Mouse (Mus musculus): ENCODE results near the gene Asgr2.
A peak's percentile ranks its signal among the peaks of the same experiment; 100 is the strongest.
"Not testable (repeated sequence)": the region's sequence is repeated elsewhere in the genome, so short reads cannot be mapped to it uniquely, and the experiment has no call there.

The Asgr2 gene

DNA sequence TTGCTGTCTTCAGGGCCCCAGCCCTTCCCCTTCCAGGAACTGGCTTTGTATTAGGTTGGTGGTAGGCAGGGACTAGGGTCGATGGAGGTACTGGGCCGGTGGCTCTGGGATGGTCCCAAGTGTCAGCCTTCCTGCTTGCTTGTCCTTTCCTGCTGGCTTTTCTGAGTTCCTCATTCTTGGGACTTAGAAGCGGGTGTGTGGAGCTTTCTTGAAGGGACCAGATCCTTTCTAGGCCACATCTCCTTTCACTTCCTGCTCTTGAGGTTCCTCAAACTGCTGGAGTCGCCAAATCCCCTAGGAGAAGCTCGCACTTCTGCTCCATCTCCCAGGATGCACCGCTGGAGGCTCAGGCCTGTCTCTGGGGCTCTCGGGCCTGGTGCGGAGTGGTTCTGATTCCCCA is 7.9 kb upstream of the Asgr2 start:
- no peak for DNase-seq (ENCODE audit: low read depth, low spot score)

DNA sequence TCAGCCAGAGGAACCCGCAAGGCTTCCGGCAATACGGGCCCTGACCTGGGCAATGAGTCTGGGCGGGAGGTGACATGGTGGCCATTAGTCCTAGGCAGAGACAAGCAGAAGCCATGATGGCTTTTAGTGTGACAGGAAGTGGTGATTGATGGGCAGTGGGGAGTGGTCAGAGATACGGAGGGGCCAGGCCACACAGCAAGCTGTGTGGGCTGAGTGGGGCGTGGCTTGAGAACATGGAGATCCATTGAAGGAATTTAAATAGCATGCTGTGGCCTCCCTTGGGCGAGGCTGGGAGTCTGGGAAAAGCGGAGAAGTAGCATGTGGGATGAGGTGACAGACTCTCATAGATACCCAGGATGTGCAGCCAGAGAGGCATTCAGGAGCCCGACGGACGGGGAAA is 5.0 kb downstream of the Asgr2 start:
- peak; percentile 77 for DNase-seq (ENCODE audit: low read depth, low spot score)

DNA sequence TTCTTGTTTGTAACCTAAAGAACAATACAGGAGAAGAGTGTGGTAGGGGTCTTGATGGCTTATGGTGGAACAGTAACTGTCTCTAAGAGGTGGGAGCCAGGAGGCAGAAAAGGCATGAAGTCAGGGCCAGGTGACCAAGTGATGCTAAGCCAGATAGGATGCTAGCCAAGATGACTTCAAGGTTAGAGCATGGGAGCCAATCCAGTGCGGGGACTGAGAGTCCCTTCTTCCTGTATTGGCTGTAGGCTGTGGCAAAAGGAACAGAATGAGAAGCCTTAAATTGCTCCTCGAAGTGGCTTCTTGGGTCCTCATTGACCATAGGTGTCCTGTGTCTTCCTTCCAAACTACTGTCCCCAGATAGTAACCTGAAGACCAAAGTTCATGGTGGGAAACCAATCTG is 6.7 kb downstream of the Asgr2 start:
- DNase-seq (ENCODE audit: low read depth, low spot score), result no peak

DNA sequence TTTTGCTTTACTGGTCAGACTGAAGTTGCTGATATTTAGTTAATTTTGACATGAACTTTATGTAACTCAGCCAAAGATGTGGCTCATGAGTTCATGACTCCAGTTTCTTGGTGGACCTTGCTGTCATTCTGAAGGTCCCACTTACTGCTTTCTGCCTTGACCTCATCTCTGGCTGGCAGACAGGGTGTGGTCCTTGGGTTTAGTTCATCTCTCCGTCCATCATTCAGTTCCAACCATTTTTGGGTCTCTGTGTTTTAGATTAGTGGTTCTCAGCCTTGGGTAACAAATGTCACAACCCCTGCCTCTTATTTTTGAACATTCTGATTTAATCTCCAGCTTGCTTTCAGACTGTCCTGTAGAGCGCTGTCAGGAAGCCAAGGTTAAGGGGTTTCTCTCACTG is 7.4 kb downstream of the Asgr2 start:
- no peak for DNase-seq (ENCODE audit: low read depth, low spot score)

DNA sequence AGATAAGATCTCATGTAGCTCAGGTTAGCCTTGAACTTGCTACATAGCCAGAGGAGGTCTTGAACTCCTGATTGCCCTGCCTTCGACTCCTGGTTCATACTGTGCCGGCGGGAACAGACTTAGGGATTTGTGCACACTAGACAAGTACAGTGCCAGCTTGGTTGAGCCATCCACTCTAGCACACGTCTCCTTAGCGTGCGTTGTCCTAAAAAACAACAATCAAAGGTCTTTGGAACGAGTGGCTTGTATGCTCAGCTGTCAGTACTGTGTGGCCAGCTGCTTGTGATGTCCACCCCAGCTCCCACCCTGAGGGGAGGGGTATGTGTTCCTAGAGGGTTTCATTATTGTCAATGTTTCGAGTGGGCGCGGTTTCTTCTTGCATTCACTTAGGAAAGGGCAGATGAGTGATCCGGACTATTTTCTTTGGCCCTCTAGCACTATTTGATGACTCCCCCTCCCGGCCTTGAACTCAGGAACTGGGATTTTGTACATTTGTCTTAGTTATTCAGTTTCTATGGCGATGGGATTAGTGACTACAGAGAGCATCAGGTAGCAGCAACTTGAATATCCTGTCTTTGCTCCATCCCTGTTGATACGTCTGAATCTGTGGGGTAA is 11.4 kb downstream of the Asgr2 start:
- no peak for DNase-seq (ENCODE audit: low read depth, low spot score)

DNA sequence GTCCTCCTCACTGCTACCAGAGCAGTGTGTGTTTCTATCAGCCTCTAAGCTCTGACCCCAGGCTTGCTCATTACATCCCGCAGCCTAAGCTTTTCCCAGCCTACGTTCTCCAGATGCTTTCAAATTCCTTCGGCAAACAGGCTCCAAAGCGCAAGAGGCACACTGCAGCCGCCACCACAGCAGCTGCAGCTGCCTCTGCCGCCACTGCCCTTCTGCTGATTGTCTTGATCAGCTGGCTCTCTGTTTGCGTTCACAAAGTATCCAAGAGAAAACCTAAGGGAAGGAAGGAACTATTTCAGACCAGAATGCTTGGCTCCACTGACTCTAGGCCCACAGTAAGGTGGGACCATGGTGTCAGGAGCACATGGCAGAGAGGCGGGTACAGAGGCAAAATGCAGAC is 14.6 kb downstream of the Asgr2 start:
- peak; percentile 29 for DNase-seq (ENCODE audit: low read depth, low spot score)

DNA sequence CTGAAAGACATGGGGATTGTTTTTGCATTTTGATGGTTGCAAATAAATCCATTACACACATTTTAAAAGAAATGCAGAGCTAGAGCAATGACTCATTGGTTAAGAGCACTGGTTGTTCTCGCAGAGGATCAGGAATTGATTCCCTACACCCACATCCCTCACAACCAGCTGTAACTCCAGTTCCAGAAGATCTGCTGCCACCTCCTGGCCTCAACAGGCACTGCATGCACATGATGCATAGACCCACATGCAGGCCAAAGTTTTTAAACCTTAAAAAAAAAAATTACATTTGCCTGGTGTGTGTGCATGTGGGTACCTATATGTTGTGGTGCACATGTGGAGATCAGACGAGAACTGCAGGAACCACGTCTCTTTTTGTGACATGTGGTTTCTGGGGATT is 17.7 kb downstream of the Asgr2 start:
- peak; percentile 74 for DNase-seq (ENCODE audit: low read depth, low spot score)

DNA sequence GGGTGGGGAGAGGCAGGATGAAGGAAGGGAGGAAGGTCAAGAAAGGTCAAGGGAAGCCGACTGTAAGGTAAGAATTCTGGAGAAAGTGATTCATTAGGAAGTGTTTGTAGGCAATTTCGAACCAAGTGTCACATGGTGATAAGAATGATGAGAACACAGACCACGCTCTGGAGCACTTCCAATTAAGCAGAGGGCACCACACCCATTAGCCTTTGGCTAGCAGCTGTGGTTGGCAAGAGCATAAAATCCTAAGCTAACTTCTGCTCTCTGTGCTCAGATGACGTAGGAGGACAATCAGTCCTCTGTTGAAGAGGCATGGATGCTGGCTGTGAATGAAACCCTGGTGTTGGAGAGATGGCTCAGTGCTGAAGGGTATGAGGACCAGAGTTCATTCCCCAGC is 22.1 kb downstream of the Asgr2 start:
- DNase-seq (ENCODE audit: low read depth, low spot score), result no peak

DNA sequence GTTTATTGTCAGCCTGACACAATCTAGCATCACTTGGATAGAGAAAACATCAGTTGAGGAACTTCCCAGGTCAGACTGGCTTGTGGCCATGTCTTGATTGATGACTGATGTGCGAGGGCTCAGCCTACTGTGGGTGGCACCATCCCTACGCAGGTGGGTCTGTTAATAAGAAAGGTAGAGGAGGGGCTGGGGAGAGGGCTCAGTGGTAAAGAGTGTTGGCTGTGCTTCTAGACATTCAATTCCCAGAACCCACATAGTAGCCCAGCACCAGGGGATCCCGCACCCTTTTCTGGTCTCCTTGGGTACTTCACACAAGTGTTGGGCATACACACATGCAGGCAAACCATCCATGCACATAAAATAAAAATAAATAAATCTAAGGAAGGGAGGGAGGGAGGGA is 23.5 kb downstream of the Asgr2 start:
- no peak for DNase-seq (ENCODE audit: low read depth, low spot score)

DNA sequence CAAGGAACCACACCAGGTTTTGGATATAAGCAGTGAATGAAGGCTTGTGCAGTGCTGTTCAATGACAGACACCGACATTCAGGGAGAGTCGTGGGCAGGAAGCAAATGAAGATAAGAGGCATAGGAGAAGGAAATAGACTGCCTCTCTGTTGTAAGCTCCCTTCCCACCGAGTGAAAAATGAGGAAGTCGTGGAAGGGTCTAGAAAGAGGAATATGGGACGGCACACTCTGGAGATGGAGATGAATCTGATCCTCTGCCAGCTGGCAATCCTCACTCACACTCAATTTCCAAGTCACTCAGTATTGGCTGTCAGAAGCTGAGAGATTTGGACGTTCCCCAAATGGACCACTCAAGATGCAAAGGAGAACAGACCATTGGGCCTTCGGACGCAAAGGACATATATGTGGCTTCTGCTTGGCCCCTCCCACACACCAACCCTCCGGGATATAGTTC is 37.5 kb downstream of the Asgr2 start, which contains the start of gene Mgl2:
Gene Mgl2 (plus strand): TSS at position 404 of the 454 bp plus-strand sequence.
- DNase-seq (ENCODE audit: low read depth, low spot score), result no peak

DNA sequence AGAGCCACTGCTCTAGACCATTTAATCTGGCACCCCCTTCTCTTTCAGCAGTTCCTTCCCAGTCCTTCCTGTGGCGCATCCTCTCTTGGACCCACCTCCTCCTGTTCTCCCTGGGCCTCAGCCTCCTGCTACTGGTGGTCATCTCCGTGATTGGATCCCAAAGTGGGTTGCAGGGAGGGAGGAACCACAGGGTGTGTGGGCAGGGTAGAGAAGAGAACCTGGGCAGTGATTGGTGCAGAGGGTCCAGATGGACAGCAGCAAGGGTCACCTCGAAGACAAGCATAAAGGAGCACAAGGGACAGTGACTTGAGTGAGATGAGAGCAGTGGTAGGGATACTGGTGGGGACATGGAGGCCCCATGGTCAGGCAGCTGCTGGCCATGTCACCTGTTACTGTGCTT is 42.6 kb downstream of the Asgr2 start:
- not testable (repeated sequence) for DNase-seq (ENCODE audit: low read depth, low spot score)

DNA sequence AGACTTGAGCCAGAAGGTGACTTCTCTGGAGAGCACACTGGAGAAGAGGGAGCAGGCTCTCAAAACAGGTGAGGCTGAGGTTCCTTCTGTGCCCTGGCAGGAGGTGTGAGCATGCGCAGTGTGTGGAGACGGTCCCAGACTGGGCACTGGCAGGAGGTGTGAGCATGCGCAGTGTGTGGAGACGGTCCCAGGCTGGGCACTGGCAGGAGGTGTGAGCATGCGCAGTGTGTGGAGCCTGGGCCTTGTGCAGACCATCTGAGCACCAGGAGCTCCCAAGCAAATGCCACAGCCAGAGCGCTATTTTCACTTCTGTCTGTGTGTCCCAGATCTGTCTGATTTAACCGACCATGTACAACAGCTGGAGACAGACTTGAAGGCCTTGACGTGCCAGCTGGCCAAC is 43.5 kb downstream of the Asgr2 start:
- not testable (repeated sequence) for DNase-seq (ENCODE audit: low read depth, low spot score)

DNA sequence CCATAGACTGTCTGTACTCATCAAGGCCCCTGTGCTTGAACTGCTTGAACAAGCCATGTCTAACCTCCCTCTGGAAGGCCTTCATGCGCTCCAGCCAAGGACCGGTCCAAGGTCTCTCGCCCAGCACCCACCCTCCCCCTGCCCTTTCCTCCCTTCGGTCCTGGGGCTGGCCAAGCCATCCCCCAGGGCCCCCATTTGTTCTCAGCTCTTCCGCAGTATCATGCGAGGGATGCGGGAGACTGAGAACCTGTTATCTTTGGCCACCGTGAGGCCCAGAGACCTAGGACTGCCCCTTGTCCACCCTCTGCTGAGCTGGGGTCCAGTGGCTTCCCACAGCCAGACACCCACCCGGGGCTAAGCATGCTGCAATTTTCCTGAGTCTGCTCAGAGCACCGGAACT is 46.7 kb downstream of the Asgr2 start:
- no peak for DNase-seq (ENCODE audit: low read depth, low spot score)

DNA sequence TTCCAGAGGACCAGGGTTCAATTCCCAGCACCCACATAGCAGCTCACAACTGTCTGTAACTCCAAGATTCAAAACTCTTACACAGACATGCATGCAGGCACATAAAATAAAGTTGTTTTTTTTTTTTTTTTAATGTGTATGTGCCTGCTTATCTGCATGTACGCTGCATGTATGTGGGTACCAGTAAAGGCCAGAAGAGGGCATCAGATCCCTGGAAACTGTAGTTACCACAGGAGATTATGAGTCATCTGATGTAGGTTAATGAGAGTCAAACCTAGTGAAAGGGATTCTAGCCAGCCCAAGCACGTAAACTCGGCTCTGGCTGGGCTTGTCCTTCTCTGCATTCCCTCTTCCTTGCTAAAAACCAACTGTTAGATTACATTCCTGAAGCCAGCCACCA is 58.6 kb downstream of the Asgr2 start:
- DNase-seq (ENCODE audit: low read depth, low spot score), result peak; percentile 37
